Mouse (Mus musculus) heart, embryonic 15.5 days (tissue): Measurements from ENCODE around the gene Cacna1d. TPM values are rescaled to one million over a fixed set of nuclear protein-coding genes. Genes with fewer than 3 reads are reported as not detected.

Source experiments
- ATAC-seq: fragments of 200-750 bp; cut with Nextera tagmentation; replicated peaks from 2 replicates; pipeline ENCODE4 v1.8.0; 2017; ENCODE audit warnings: low read depth, moderate TSS enrichment; ENCODE audit not compliant: insufficient number of reproducible peaks, insufficient read depth, low FRiP score
- H3K27ac ChIP-seq: fragments of 300-500 bp; sonication (generic); 2 replicates; pipeline ENCODE4 v1.5.1; 2015; ENCODE audit warnings: mild to moderate bottlenecking, inconsistent platforms
- H3K27me3 ChIP-seq: fragments of 300-500 bp; sonication (generic); 2 replicates; pipeline ENCODE4 v1.6.1; 2015; ENCODE audit warnings: inconsistent platforms
- H3K36me3 ChIP-seq: fragments of 300-500 bp; sonication (generic); 2 replicates; pipeline ENCODE4 v1.6.1; 2015; ENCODE audit warnings: mild to moderate bottlenecking, inconsistent platforms
- H3K4me1 ChIP-seq: fragments of 300-500 bp; sonication (generic); replicated peaks from 2 replicates; pipeline ENCODE4 v1.6.1; 2015; ENCODE audit warnings: inconsistent platforms
- H3K4me2 ChIP-seq: fragments of 300-500 bp; sonication (generic); 2 replicates; pipeline ENCODE4 v1.6.1; 2015; ENCODE audit warnings: inconsistent platforms, mild to moderate bottlenecking, moderate library complexity
- H3K4me3 ChIP-seq: fragments of 300-500 bp; sonication (generic); 2 replicates; pipeline ENCODE4 v1.5.1; 2015; ENCODE audit warnings: mild to moderate bottlenecking, inconsistent platforms
- H3K9ac ChIP-seq: fragments of 300-500 bp; sonication (generic); 2 replicates; pipeline ENCODE4 v1.6.1; 2015; ENCODE audit warnings: mild to moderate bottlenecking, inconsistent platforms
- H3K9me3 ChIP-seq: fragments of 300-500 bp; sonication (generic); replicated peaks from 2 replicates; pipeline ENCODE4 v1.6.1; 2016; ENCODE audit warnings: inconsistent platforms
- WGBS: fragments of 180-500 bp; shearing (Covaris S2); methylation state at CpG from one replicate; pipeline ENCODE4 v1.1.7; 2015; ENCODE audit warnings: mixed read lengths; 5-methylcytosine and 5-hydroxymethylcytosine counted together
- polyA plus RNA-seq: library from polyadenylated mRNA; unstranded; fragments of >200 nt; fragmentation: Nextera tagmentation; extraction: Ambion mirVana; gene quantifications from 2 replicates; pipeline ENCODE4 v1.2.1, GENCODE M21; 2015

The Cacna1d gene
- polyA plus RNA-seq, 1 experiment from 2014 or later = 7.2 TPM

DNA sequence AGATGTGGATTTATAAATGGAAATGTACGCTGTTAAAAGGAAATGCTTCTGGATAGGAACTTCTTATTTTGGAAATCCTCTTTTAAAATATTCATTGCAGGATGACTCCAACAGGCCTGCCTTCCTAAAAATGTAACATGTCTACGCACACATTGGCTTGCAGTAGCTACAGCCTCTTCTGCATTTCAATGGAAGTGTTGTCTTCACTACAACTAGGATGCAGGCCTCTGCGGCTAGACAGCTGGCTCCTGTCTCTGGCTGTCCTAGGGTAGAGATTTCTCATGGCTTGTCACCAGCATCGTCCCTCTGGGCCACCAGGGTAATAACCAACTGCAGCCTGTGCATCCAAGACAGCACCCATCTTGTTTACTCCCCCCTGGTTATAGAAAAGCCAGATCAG, 293.1 kb downstream of the Cacna1d start:
- Histone ChIP-seq H3K36me3 (no peaks in the 10 kb centered on the region), H3K27me3 (no peaks in the 10 kb centered on the region), H3K4me2 (no peak overlapping the region), H3K27ac (no peak overlapping the region), H3K4me1 (no peaks in the 10 kb centered on the region; the same call in 1 of the 2 replicates), H3K9me3 (no peaks in the 10 kb centered on the region), H3K4me3 (no peak overlapping the region), H3K9ac (no peak overlapping the region)
- ATAC-seq = no peak
- 77% methylated on average over 4 of the region's 4 CpGs for WGBS

- no peak for ATAC-seq
- Histone ChIP-seq H3K4me1 (no peaks in the 10 kb centered on the region; the same call in 1 of the 2 replicates), H3K9me3 (no peaks in the 10 kb centered on the region), H3K4me3 (no peak overlapping the region), H3K27me3 (no peaks in the 10 kb centered on the region), H3K27ac (no peak overlapping the region), H3K36me3 (no peaks in the 10 kb centered on the region), H3K9ac (no peak overlapping the region), H3K4me2 (no peak overlapping the region)
- 77% methylated on average over 1 of the region's 1 CpGs for WGBS
Observed at GRCm38 (mm10) chr14:30196959-30197358, 294.3 kb downstream of the Cacna1d start.

DNA sequence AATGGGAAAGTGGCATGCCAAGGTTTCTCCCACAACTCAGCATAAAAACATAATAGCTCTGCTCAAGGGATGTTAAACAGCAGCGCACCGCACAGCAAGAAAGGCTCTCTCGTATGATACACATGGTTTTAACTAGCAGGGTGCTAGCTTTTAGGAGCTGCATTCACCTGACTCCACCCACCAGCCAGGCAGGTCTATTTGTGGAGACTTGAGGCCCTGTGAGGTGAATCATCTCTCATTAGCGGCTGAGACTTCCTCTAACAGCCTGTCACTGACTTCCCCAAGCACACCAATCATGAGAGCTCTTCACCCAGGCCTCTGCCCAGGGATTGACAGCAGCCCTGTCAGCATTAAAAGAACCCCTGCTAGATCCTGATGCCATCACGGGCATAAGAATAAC, 295.0 kb downstream of the Cacna1d start:
- Histone ChIP-seq H3K9me3 (no peaks in the 10 kb centered on the region), H3K9ac (no peak overlapping the region), H3K36me3 (no peaks in the 10 kb centered on the region), H3K27me3 (no peaks in the 10 kb centered on the region), H3K27ac (no peak overlapping the region), H3K4me1 (no peaks in the 10 kb centered on the region; the same call in 1 of the 2 replicates), H3K4me3 (no peak overlapping the region), H3K4me2 (no peak overlapping the region)
- 36% methylated on average over 5 of the region's 5 CpGs for WGBS
- ATAC-seq = no peak

GRCm38 (mm10) chr14:30190308-30190971, 300.8 kb downstream of the Cacna1d start:
- Histone ChIP-seq H3K27me3 (no peaks in the 10 kb centered on the region), H3K36me3 (no peaks in the 10 kb centered on the region), H3K9ac (no peak overlapping the region), H3K27ac (no peak overlapping the region), H3K9me3 (no peaks in the 10 kb centered on the region), H3K4me3 (no peak overlapping the region), H3K4me2 (no peak overlapping the region), H3K4me1 (no peaks in the 10 kb centered on the region)
- no peak for ATAC-seq
- 81% methylated on average over 5 of the region's 5 CpGs for WGBS

DNA sequence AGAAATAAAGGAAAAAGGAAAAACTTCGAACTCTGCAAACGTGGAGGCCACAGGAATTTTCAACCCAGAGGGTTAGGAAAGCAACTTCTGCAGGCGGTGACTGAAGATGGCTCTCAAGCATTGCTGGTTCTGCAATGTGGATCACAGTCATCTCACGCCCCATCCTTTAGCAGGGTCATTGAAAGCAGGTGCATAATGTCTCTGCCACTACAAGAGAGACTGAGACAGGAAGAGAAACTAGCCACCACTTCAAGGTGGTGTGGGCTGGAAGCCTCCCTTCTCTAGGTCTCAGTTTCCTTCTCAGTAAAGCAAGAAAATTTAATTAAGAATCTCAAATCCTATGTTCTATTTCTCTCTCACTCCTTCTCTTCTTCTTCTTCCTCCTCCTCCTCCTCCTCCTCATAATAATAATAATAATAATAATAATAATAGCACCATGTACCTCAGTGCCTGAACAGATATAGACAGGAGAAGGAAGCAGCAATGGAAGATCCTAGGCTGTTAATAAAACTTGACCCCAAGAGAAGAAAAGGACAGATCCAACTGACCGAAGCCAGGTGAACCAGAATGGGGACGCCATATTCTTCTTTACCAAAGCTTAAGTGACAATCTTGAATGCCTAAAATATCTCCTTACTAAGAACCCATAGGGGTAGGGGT, 305.5 kb downstream of the Cacna1d start:
- WGBS = 87% methylated on average over 6 of the region's 6 CpGs
- Histone ChIP-seq H3K9me3 (no peaks in the 10 kb centered on the region), H3K4me1 (no peaks in the 10 kb centered on the region), H3K27ac (no peak overlapping the region), H3K27me3 (no peaks in the 10 kb centered on the region), H3K4me3 (no peak overlapping the region), H3K4me2 (no peak overlapping the region), H3K36me3 (no peaks in the 10 kb centered on the region), H3K9ac (no peak overlapping the region)
- ATAC-seq = no peak

GRCm38 (mm10) chr14:30184445-30185152, 306.7 kb downstream of the Cacna1d start:
- Histone ChIP-seq H3K4me3 (no peak overlapping the region), H3K9ac (no peak overlapping the region), H3K9me3 (no peaks in the 10 kb centered on the region), H3K4me2 (no peak overlapping the region), H3K36me3 (no peaks in the 10 kb centered on the region), H3K27ac (no peak overlapping the region), H3K27me3 (no peaks in the 10 kb centered on the region), H3K4me1 (no peaks in the 10 kb centered on the region)
- 74% methylated on average over 13 of the region's 13 CpGs for WGBS
- ATAC-seq = no peak

DNA sequence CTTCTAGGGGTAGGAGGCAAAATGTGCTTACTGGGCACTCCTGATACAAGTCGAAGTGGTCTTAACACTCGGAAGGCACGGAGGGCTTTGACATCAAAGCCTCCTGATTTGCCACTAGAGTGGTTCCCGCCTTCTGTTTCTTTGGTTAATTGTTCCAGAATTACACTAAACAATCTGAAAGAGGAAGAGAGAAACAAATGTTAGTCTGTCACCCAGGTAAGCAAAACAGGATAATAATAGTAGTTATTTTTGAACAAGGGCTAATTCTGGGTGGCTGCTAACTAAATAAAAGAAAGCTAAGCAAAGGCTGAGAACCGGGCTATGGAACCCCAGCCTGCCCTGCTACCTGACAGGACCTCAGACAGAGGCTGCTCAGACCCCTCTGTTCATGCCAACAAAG, 307.2 kb downstream of the Cacna1d start:
- Histone ChIP-seq H3K9me3 (no peaks in the 10 kb centered on the region), H3K36me3 (no peaks in the 10 kb centered on the region), H3K4me1 (no peaks in the 10 kb centered on the region), H3K9ac (no peak overlapping the region), H3K4me2 (no peak overlapping the region), H3K27ac (no peak overlapping the region), H3K27me3 (no peaks in the 10 kb centered on the region), H3K4me3 (no peak overlapping the region)
- 74% methylated on average over 5 of the region's 5 CpGs for WGBS
- ATAC-seq = no peak

GRCm38 (mm10) chr14:30182624-30183524, 308.4 kb downstream of the Cacna1d start:
- H3K36me3 ChIP-seq = no peaks in the 10 kb centered on the region
- peaks cover 7% of the 10 kb centered on the region for H3K4me1 ChIP-seq
- no peak overlapping the region for H3K4me3 ChIP-seq
- 84% methylated on average over 18 of the region's 18 CpGs for WGBS
- no peaks in the 10 kb centered on the region for H3K9me3 ChIP-seq
- no peak overlapping the region for H3K27ac ChIP-seq
- H3K4me2 ChIP-seq = no peak overlapping the region
- H3K9ac ChIP-seq = no peak overlapping the region
- H3K27me3 ChIP-seq = no peaks in the 10 kb centered on the region
- no peak for ATAC-seq

GRCm38 (mm10) chr14:30178306-30178705, 312.9 kb downstream of the Cacna1d start:
- peak; percentile 27; the same call in 1 of the 2 replicates for ATAC-seq
- no peak overlapping the region for H3K9ac ChIP-seq
- WGBS = 74% methylated on average over 4 of the region's 4 CpGs
- no peak overlapping the region for H3K4me2 ChIP-seq
- H3K27me3 ChIP-seq = no peaks in the 10 kb centered on the region
- no peak overlapping the region for H3K27ac ChIP-seq
- H3K36me3 ChIP-seq = no peaks in the 10 kb centered on the region
- H3K9me3 ChIP-seq = no peaks in the 10 kb centered on the region
- peaks cover 9% of the 10 kb centered on the region for H3K4me1 ChIP-seq
- no peak overlapping the region for H3K4me3 ChIP-seq

DNA sequence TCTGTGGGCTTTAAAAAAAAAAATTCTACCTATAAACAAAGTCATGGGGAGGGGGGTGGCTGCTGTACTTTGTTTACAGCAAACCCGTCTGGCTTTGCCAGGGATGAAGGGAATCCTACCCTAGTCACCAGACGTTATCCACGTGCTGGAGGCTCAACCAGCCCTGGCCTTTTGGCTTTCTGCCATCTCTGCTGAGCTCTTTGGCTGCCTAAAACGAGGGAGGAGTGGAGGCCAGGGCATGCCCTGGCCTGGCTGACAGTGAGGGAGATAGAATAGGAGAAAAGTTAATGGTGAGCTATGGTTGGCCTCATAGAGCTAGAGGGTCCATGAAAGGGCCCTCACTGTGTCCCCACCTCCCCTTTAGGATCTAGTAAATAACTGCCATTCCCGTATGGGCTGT, 313.4 kb downstream of the Cacna1d start:
- Histone ChIP-seq H3K9ac (no peak overlapping the region), H3K36me3 (no peaks in the 10 kb centered on the region), H3K27me3 (no peaks in the 10 kb centered on the region), H3K9me3 (no peaks in the 10 kb centered on the region), H3K4me1 (peaks cover 9% of the 10 kb centered on the region), H3K4me3 (no peak overlapping the region), H3K4me2 (no peak overlapping the region), H3K27ac (no peak overlapping the region)
- peak; percentile 47 for ATAC-seq
- WGBS = 16% methylated on average over 5 of the region's 5 CpGs

DNA sequence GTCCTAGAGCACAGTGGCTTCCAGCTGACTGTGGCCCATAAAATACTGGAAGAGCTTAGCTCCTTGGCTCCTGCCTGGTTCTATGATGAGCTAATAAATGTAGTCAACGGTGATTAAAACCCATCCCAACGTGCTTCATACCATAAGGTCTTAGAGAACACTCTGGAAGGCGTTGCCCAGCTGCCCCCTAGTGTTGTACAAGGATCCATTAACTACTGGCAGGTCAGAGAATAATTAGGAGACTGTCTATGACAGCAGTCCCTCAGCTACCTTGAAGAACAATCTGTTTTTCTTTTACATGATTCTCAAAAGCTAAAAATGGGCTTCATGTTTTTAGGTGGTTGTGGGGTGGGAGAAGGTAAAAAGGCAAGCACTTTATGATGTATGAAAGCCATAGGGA, 315.9 kb downstream of the Cacna1d start:
- Histone ChIP-seq H3K27me3 (no peaks in the 10 kb centered on the region), H3K4me1 (peaks cover 9% of the 10 kb centered on the region), H3K36me3 (no peaks in the 10 kb centered on the region), H3K4me2 (no peak overlapping the region), H3K9me3 (no peaks in the 10 kb centered on the region), H3K9ac (no peak overlapping the region), H3K4me3 (no peak overlapping the region), H3K27ac (no peak overlapping the region)
- WGBS = 56% methylated on average over 3 of the region's 3 CpGs
- no peak for ATAC-seq
